Mouse (Mus musculus): ENCODE measurements around the gene Mat2a.
"Not testable (repeated sequence)": the region's sequence is repeated elsewhere in the genome, so short reads cannot be mapped to it uniquely, and the experiment has no call there.

The Mat2a gene

DNA sequence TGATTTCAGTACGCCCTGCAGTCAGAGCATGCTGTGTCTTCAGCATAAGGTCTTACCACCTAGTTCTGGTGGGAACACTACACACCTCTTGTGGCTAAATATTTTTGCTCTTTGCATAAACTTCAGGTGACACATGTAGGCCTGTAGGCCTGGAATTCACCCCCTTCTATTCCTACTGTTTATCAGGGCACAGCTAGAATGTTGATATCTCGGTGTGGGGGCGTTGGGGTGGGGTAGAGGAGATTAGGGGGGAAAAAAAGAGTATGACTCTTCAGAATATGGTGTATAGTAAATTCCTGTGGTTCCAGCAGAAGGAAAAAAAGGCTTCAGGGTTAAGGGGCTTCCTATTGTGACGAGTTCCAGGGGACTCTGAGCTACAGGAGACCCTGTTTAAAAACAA lies 17.2 kb upstream of the Mat2a start:
- no peak for DNase-seq (ENCODE audit: low spot score in 2 of 2)

DNA sequence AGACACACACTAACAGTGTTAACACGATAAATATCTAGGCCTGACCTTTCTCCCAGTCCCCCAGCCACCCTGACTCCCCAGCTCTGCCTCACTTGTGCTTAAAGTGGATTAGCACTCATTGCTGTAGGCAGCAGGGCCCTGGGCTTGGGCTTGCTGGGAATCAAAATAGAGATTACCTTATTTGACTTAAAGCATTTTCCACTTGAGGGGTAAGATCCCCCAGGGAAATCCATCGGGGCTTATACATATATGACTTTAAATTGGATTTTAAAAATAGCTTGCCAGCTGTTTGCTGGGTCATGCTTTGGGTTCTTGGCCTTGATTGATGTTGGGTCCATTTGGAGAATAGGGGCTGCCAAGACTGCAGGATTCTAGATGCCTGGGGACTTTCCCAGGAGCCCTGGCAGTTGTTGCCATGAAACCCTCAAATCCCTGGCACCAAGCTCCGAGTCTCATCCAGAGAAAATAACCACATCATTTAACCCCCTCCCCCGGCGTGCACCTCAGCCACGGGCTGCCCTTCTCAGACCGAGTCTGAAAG lies 15.5 kb upstream of the Mat2a start:
- DNase-seq (ENCODE audit: low spot score in 2 of 2), result peak in 1 of 2 experiments; percentile 27

DNA sequence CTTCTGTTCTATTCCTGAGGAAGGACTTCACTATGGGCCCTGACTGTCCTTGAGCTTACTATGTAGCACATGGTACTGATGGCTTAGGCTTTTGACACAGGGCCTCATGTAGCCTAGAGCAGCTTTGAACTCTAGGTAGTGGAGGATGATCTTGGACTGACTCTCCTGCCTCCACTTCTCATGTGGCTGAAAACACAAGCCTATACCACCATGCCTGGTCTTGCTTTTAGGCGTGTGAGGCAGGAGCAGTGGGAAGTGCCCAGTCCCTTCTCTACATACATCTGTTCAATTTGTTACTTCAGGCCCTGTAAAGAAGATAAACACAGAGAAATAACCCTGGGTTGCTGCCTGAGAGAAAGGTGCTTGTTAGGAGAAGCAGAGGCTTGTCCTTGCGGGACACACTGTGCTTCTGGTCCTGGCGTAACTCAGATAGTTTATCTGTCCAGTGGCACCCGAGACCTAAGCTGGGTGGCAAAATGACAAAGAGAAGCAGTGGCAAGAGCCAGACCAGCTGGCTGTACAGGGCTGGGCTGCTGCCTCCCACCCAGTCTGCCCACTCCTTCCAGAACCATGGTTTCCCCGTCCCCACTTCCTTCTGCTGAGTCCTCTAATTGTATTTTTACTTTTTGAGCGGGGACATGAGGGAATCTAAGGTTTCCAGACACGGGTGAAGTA lies 14.9 kb upstream of the Mat2a start:
- DNase-seq (ENCODE audit: low spot score in 2 of 2), result peak in 1 of 2 experiments; percentile 27

DNA sequence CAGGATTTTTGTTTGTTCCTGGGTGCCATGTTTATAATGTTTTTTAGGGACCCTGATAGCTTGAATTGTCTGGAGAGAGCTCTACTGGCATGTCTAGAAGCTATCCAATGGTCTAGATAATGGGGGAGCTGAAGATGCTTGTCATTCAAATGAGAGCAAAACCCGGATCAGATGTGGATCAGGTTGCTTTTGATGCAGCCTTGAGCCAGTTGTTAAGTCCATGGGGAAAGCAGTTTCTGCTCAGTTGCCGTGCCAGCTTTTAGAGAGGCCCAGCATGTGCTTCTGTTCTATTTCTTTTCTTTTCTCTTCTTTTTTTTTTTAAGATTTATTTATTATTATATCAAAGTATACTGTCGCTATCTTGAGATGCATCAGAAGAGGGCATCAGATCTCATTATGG lies 14.2 kb upstream of the Mat2a start:
- DNase-seq (ENCODE audit: low spot score in 2 of 2), result no peak

GRCm38 (mm10) chr6:72452329-72452728 lies 13.0 kb upstream of the Mat2a start:
- no peak for DNase-seq (ENCODE audit: low spot score in 2 of 2)

- DNase-seq (ENCODE audit: low spot score in 2 of 2), result not testable (repeated sequence)
Observed at GRCm38 (mm10) chr6:72451778-72452177, 12.4 kb upstream of the Mat2a start.

GRCm38 (mm10) chr6:72447487-72447886 lies 8.1 kb upstream of the Mat2a start:
- DNase-seq (ENCODE audit: low spot score in 2 of 2), result no peak

DNA sequence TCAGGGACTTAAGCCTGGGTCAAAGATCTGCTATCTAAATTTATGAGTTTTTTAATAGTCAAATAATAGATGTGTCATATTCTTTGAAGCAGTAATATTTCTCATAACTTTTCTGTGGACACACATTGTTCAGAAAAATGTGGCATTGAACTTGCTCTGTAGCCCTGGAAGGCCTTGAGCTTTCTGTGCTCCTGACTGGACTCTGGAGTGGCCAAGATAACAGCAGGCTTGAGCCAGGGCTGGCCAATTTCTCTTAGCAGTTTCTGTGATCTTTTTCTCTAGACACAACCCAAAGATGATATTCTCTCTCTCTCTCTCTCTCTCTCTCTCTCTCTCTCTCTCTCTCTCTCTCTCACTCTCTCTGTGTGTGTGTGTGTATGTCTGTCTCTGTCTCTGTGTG lies 5.7 kb upstream of the Mat2a start:
- DNase-seq (ENCODE audit: low spot score in 2 of 2), result no peak

DNA sequence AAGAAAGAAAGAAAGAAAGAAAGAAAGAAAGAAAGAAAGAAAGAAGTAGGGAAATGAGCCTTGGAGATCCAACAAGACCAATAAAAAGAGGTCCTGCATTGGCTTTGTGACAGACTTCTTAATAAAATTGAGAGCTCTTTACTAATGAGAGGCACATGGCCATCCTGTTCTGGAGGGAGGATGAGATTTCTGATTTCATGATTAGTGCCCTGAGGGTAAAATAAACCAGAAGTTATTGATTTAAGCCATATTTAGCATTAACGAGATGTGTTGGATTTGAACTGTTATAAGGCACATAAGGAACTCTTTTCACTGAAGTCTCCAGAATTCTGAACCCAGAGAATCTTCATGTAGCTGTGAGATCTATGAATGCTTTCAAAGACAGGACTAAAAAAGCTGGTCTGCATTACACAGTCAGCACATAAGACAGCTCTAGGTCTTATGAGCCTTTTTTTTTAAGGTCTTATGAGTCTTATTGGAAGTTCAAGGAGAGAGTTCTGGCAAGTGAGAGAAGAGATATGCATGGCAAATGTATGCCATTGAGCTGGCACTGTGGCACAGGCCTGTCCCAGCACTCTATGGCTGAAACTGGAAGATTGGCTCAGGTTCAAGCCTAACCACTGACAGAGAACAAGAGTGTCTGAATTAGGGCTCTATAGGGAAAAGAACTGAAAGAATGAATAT lies 3.7 kb upstream of the Mat2a start:
- DNase-seq (ENCODE audit: low spot score in 2 of 2), result no peak

DNA sequence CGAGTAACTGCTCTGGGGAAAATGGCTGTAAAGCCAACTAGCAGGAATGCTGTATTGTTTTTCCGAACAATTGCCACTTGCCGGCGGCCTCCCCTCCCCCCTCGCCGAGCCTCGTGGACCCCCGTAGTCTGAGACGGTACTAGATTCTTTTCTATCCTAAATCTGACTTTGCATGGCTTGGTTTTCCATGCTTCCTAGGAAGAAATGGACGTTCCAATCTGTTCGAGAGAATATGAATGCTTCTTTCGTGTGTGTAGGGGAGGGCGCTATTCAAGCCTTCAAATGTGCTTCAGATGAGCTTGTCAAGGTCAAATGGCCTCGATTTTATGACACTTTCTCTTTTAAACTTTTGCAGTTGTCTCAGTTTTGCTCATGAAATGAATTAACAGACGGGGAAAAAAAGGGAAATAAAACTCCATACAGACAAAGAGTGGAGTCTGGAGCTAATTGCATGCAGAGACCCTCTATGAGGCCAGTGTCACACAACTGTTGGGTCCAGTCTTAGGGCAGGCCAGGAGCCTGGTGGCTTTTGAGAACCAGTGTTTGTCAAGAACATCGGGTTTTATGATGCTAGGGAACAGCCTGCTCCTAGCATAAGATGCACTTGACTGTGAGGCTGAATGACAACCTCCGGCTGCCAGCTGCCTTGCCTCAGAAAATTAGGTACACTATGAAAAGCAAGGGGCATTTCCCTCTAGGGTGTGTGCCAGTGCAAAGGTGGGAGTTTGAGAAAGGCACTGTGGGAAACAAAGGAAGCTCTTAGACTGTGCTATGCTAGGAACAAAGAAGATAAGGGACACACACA lies 1.0 kb upstream of the Mat2a start:
- peak in 1 of 2 experiments; percentile 39 for DNase-seq (ENCODE audit: low spot score in 2 of 2)

- DNase-seq (ENCODE audit: low spot score in 2 of 2), result peak; percentile 90 to 93
Observed at GRCm38 (mm10) chr6:72438862-72439354, 450 bp downstream of the Mat2a start.

DNA sequence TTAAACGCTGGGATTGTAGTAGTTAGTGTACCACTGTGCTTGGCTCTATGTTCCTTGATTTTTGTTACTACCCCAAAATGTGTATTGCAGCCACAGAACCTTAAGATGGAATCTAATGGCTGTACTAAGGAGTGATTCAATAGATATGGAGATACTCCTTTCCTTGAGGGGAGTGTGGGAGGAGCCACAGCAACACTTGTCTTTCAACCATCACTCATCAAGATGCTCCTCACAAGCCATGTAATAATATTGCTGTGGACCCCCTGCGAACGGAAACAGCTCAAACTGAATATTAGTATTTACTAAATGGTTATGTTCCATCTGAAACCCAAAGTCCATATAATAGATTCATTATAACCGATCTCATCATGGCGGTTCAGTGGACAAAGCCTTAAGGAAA lies 1.1 kb downstream of the Mat2a start:
- DNase-seq (ENCODE audit: low spot score in 2 of 2), result no peak

DNA sequence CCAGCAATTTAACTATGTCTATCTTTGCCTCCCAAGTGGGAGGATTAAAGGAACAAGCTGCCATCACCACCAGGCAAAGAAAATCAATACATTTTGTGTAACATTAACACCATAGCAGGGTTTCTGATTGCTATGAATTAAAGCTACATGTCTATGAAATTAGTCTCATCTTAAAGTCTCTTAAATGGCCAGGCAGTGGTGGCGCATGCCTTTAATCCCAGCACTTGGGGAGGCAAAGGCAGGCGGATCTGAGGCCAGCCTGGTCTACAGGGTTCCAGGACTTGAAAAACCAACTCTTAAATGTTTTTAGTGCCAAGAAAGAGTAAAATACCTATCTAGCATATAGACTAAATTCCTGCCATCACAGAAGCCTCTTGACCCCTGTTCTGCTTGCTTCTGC lies 7.2 kb downstream of the Mat2a start:
- DNase-seq (ENCODE audit: low spot score in 2 of 2), result no peak

DNA sequence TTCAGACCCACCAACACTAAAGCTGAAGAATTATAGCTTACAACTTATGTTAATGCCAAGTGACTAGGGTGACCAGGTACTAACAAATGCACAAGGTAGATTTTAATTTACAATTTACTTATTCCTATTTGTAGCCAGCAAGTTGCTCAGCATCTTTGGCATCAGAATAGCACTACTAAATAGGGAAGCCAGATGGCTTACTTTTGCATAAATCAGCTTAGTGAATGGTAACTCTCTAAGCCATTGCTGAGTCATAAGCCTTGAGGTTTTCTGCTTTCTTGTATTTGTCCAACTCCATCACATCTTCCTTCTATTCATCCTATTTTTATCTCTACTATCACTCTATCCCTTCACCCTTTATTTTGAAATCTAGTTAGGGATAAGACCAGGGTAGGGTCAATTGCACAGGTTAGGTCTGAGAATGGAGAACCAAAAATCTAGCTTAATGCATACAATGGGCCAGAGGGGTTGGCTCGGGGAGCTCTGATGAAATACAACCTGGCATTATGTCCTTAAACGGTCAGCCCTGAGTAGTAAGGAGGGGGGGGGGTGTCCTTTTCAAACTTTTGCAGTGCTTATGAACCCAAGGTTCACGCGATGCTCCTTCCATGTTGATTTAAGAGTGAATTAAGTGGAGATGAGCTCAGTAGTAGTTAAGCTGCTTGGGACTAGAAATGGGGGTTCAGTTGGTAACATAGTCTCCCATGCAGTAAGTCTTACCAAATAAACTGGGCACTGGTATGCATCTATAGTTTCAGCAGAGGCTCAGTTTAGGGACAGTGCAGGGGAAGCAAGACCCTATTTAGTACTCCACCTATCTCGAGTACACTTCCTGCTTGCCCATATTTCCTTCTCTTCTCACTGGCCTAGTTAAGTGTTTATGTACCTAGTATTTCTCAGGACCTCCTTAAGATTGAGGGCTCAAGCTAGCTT lies 8.1 kb downstream of the Mat2a start:
- DNase-seq (ENCODE audit: low spot score in 2 of 2), result no peak

GRCm38 (mm10) chr6:72429061-72429842 lies 10.1 kb downstream of the Mat2a start:
- DNase-seq (ENCODE audit: low spot score in 2 of 2), result no peak

GRCm38 (mm10) chr6:72428036-72428435 lies 11.3 kb downstream of the Mat2a start:
- peak; percentile 68 to 76 for DNase-seq (ENCODE audit: low spot score in 2 of 2)

DNA sequence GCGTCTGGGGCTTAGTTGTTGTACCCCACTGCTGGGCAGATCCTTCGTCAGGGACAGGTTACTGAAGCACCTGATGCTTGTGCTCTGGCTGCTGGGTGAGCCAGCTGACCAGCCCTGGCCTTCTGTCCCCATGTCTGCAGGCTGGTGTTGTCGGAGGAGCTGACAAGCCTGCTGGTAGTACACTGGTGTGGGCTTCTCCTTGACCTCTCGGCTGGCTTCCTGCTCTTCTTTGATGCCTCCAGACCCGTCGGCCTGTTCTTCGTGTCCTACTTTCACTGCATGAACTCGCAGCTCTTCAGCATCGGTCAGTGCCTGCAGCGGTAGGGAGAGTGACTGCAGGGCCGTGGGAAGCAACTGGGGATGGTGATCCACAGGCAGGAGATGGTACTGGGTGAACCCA lies 13.7 kb downstream of the Mat2a start:
- no peak for DNase-seq (ENCODE audit: low spot score in 2 of 2)

GRCm38 (mm10) chr6:72420901-72421300 lies 18.5 kb downstream of the Mat2a start:
- no peak for DNase-seq (ENCODE audit: low spot score in 2 of 2)

DNA sequence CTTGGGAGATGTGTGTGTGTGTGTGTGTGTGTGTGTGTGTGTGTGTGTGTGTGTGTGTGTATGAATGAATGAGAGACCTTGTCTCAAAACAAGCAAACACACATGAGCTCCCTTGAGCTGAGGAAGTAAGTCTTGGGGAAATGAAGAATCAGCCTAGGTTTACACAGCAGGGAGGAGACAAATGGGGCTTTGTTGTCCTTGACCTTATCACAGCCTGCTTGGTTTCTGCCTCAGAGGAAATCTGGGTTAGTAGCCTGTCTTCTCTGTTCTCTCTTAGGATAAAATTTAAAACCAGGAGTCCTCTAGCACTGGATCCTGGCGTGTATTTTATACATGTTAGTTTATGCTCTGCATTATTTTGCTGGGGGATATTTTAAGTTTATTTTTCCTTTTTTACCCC lies 19.6 kb downstream of the Mat2a start:
- no peak for DNase-seq (ENCODE audit: low spot score in 2 of 2)

- no peak for DNase-seq (ENCODE audit: low spot score in 2 of 2)
Observed at GRCm38 (mm10) chr6:72418279-72418678, 21.1 kb downstream of the Mat2a start.
